10 mouse cellular contexts compared by ENCODE assay signal in the genomic region with DNA sequence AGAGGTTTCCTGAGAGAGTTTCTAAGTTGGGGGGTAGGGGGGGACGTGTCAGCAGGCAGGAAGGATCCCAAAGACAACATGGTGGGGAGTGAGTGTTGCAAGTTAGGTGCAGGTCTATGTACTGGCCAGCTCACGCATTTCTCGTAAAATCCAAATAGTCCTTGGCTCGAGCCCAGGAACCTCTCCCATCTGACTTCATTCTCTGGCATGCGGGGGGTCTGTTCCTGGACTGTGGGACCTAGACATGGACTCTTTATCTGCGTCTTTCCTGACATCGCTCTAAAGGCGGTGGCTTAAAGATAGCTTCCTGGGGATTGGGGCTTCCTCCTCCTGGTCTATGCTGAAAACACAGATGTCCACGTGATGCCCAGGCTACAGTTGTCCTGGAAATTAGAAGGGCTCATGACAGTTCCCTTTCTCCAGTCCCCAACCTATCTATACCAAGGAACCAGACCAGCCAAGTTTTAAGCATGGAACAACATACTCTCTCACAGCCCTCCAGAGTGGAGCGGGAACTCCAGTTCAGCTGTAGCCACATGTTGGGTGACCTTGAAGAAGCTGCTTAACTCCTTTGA.
A peak's percentile ranks its signal among the peaks of the same experiment; 100 is the strongest.
DNase-seq lines count a peak whose midpoint lies in the region; ATAC-seq and TF ChIP-seq lines count a peak whose summit lies in the region.
"Had no signal": no experiment of that assay in that cellular context is flagged by ENCODE, and none has a peak within 500 bp of the region (broad histone marks: within the 10 kb centered on the region; RNA-seq: fewer than 3 reads in every experiment).

No protein-coding gene starts in this region.

- H3K27me3 ChIP-seq in kidney, embryonic 16.5 days (ENCODE audit: insufficient read depth, low read length): no peaks in the 10 kb centered on the region
- H3K27me3 ChIP-seq in heart, embryonic 14.5 days (ENCODE audit: control insufficient read depth, insufficient read depth, low read length): no peaks in the 10 kb centered on the region
- H3K27me3 ChIP-seq in hindbrain, postnatal 0 days (ENCODE audit: insufficient read depth, low read length): no peaks in the 10 kb centered on the region
- H3K27me3 ChIP-seq: CH12.LX; forebrain, embryonic 12.5 days had no signal

- ATAC-seq in kidney, embryonic 16.5 days (ENCODE audit: low FRiP score, low TSS enrichment): 0 out of 2 replicates have a peak, but pooled peaks have one; percentile 25
- ATAC-seq in heart, embryonic 14.5 days (ENCODE audit: insufficient number of reproducible peaks, insufficient read depth, low FRiP score, low read depth): peak; percentile 27
- ATAC-seq in hindbrain, postnatal 0 days: no peak

- intact Hi-C loops in gastrocnemius, adult 2 months (cut with DNase I): no loop called here
- intact Hi-C loops in left cerebral cortex, postnatal 4 days (cut with DNase I): no loop called here

- WGBS in kidney, embryonic 16.5 days: 64% methylated on average over 10 of the region's 10 CpGs
- WGBS in heart, embryonic 14.5 days: 20% methylated on average over 10 of the region's 10 CpGs
- 75% methylated on average over 10 of the region's 10 CpGs for WGBS in hindbrain, postnatal 0 days

- H3K4me3 ChIP-seq in kidney, embryonic 16.5 days (ENCODE audit: low read length): no peak overlapping the region
- H3K4me3 ChIP-seq in gastrocnemius, adult 2 months: no peak overlapping the region
- H3K4me3 ChIP-seq in heart, embryonic 14.5 days (ENCODE audit: control insufficient read depth in 1 of 2, insufficient read depth in 1 of 2, low read depth in 1 of 2, low read length in 2 of 2): no peak overlapping the region
- H3K4me3 ChIP-seq in hindbrain, postnatal 0 days (ENCODE audit: low read length): no peak overlapping the region
- H3K4me3 ChIP-seq: forebrain, embryonic 12.5 days had no signal

- 0 out of 2 replicates have a peak, but pooled peaks cover 2% of the 10 kb centered on the region for H3K36me3 ChIP-seq in kidney, embryonic 16.5 days (ENCODE audit: insufficient read depth, low read length)
- 0 out of 2 replicates have a peak, but pooled peaks cover 3% of the 10 kb centered on the region for H3K36me3 ChIP-seq in heart, embryonic 14.5 days (ENCODE audit: control insufficient read depth, insufficient read depth, low read length)
- H3K36me3 ChIP-seq in hindbrain, postnatal 0 days (ENCODE audit: insufficient read depth, low read length): no peaks in the 10 kb centered on the region

- no peak for DNase-seq in kidney, postnatal 36 days
- DNase-seq in gastrocnemius, adult 2 months: peak; percentile 39
- DNase-seq in lung, postnatal 36 days: peak; percentile 53
- no peak for DNase-seq in left cerebral cortex, postnatal 4 days
- DNase-seq in ovary, postnatal 36 days (ENCODE audit: low spot score): no peak
- no peak for DNase-seq in hindbrain, postnatal 0 days (ENCODE audit: low spot score)

- no peak overlapping the region for H3K4me2 ChIP-seq in kidney, embryonic 16.5 days (replicated peaks; ENCODE audit: low read depth, low read length)
- H3K4me2 ChIP-seq in heart, embryonic 14.5 days (ENCODE audit: low read length): no peak overlapping the region
- no peak overlapping the region for H3K4me2 ChIP-seq in hindbrain, postnatal 0 days (ENCODE audit: low read depth, low read length)
- H3K4me2 ChIP-seq: forebrain, embryonic 12.5 days had no signal

- H3K9me3 ChIP-seq in kidney, embryonic 16.5 days (ENCODE audit: low read length): peaks cover 6% of the 10 kb centered on the region; the same call in 1 of the 2 replicates
- no peaks in the 10 kb centered on the region for H3K9me3 ChIP-seq in heart, embryonic 14.5 days (ENCODE audit: control insufficient read depth, low read length)
- H3K9me3 ChIP-seq in hindbrain, postnatal 0 days (ENCODE audit: low read length): no peaks in the 10 kb centered on the region
- H3K9me3 ChIP-seq: forebrain, embryonic 12.5 days had no signal

- H3K9ac ChIP-seq in kidney, embryonic 16.5 days (replicated peaks; ENCODE audit: low read length): no peak overlapping the region
- H3K9ac ChIP-seq in heart, embryonic 14.5 days (ENCODE audit: low read length): no peak overlapping the region
- no peak overlapping the region for H3K9ac ChIP-seq in hindbrain, postnatal 0 days (replicated peaks; ENCODE audit: low read length)
- H3K9ac ChIP-seq: forebrain, embryonic 12.5 days had no signal

- H3K4me1 ChIP-seq in kidney, embryonic 16.5 days (ENCODE audit: insufficient read depth, low read length): peaks cover 3% of the 10 kb centered on the region
- peaks cover 16 to 25% of the 10 kb centered on the region in 2 experiments for H3K4me1 ChIP-seq in heart, embryonic 14.5 days (ENCODE audit: control insufficient read depth in 2 of 2, insufficient read depth in 2 of 2, low read length in 2 of 2)
- H3K4me1 ChIP-seq in hindbrain, postnatal 0 days (ENCODE audit: insufficient read depth, low read length): 0 out of 2 replicates have a peak, but pooled peaks cover 1% of the 10 kb centered on the region

- no peak for TF ChIP-seq CTCF in gastrocnemius, adult 2 months (IDR thresholded peaks at IDR 0.05)
- TF ChIP-seq CTCF in hindbrain, postnatal 0 days (IDR thresholded peaks at IDR 0.05; ENCODE audit: low read depth): no peak

- H3K27ac ChIP-seq in kidney, embryonic 16.5 days (ENCODE audit: low read length): no peak overlapping the region
- H3K27ac ChIP-seq in gastrocnemius, adult 2 months: no peak overlapping the region
- H3K27ac ChIP-seq in heart, embryonic 14.5 days (replicated peaks in 1 of 2; ENCODE audit: control insufficient read depth in 1 of 2, insufficient read depth in 1 of 2, low read depth in 2 of 2, low read length in 2 of 2): peak overlapping the region in 1 of 2 experiments; percentile 12; a peak in 1 of 4 replicates
- H3K27ac ChIP-seq in hindbrain, postnatal 0 days: no peak overlapping the region
- H3K27ac ChIP-seq: forebrain, embryonic 12.5 days had no signal

Comparison
In these comparisons a context has a peak if more than half of its experiments do, and no peak if none do; other contexts are left out.
1. DNase-seq: peak in gastrocnemius, adult 2 months (single experiment) and lung, postnatal 36 days (single experiment); none in kidney, postnatal 36 days (0 of 2), left cerebral cortex, postnatal 4 days (single experiment), ovary, postnatal 36 days (single experiment) and hindbrain, postnatal 0 days (single experiment).